Mouse (Mus musculus) G1E (cell line): ENCODE results near the gene Ablim2.

Source experiments
- CTCF ChIP-seq: IDR thresholded peaks from 2 replicates; pipeline ENCODE4 v1.5.1; 2012; ENCODE audit warnings: low read depth, low read length, inconsistent platforms, mixed read lengths
- GATA1 ChIP-seq: IDR thresholded peaks from 2 replicates; pipeline ENCODE4 v1.6.1; 2012; ENCODE audit warnings: borderline replicate concordance, low read length, inconsistent platforms, mixed read lengths

DNA sequence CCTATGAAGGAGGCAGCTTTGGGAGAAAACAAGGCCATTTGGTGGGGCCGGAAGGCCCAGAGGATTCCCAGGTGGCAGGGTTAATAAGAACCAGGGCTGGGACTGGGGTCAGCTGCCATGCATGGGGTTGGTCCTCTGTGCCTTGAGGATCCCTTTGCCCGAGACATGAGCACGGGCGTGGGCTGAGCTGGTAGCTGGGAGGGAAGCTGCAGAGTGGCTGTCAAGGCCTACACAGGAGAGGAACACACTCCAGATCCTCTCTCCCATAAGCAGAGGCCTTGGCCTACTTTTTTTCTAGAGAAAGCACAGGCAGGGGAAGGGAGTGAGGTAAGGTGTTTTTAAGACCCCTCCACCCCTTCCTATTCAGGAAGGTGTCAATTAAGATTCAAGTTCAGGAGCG is 65.0 kb downstream of the Ablim2 start:
- no peak for TF ChIP-seq CTCF
- TF ChIP-seq GATA1 = no peak
